ENCODE assay signal across 17 mouse cellular contexts in the genomic region with DNA sequence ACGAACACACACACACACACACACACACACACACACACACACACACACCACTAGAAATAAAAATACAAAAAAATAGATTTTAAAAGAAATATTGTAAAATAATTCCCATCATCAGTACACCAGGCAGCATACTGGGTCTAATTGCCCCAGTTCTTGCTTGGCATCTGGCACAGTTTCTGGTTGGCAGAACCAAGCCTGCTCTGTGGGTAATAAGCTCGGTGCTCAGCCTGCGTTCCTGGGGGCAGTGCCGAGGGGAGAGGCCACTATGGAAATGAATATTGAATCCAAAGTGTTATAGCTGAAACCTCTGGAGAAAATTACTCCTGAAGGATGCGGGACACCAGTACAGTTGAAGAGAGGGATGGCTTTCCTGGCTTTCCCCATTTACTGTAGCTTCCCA.
"Had no signal": no experiment of that assay in that cellular context is flagged by ENCODE, and none has a peak within 500 bp of the region (broad histone marks: within the 10 kb centered on the region; RNA-seq: fewer than 3 reads in every experiment).

No protein-coding gene starts in this region.

- H3K4me1 ChIP-seq: liver, embryonic 15.5 days; neural tube, embryonic 13.5 days had no signal

- H3K4me3 ChIP-seq: limb, embryonic 10.5 days; liver, embryonic 15.5 days; midbrain, embryonic 10.5 days; neural tube, embryonic 13.5 days had no signal

- H3K9ac ChIP-seq: liver, embryonic 15.5 days; lung, embryonic 14.5 days; neural tube, embryonic 13.5 days had no signal

- H3K27me3 ChIP-seq: liver, embryonic 15.5 days; neural tube, embryonic 13.5 days had no signal

- H3K4me2 ChIP-seq: liver, embryonic 11.5 days; liver, embryonic 15.5 days; lung, embryonic 14.5 days; neural tube, embryonic 13.5 days had no signal

- DNase-seq: kidney, adult 11 months; kidney, adult 9 months; lung, embryonic 14.5 days; lung, postnatal 10 days; lung, postnatal 4 days; midbrain, embryonic 14.5 days; retina, postnatal 1 day; right cerebral cortex, postnatal 4 days; spleen, adult 18-20 months; thymus, adult 18-20 months; thymus, postnatal 36 days had no signal

- H3K36me3 ChIP-seq: limb, embryonic 10.5 days; liver, embryonic 15.5 days; midbrain, embryonic 10.5 days; neural tube, embryonic 13.5 days had no signal

- H3K9me3 ChIP-seq: limb, embryonic 10.5 days; liver, embryonic 15.5 days; midbrain, embryonic 10.5 days; neural tube, embryonic 13.5 days had no signal

- H3K27ac ChIP-seq: kidney, postnatal 0 days; limb, embryonic 10.5 days; liver, embryonic 15.5 days; midbrain, embryonic 10.5 days; neural tube, embryonic 13.5 days had no signal
